Mouse (Mus musculus): ENCODE data around the gene Gm32802. TPM values are rescaled to one million over a fixed set of nuclear protein-coding genes. Genes with fewer than 3 reads are reported as not detected.
"Not testable (repeated sequence)": the region's sequence is repeated elsewhere in the genome, so short reads cannot be mapped to it uniquely, and the experiment has no call there.

Gm32802 gene
- polyA plus RNA-seq (2017; shearing (Covaris generic)): not detected

DNA sequence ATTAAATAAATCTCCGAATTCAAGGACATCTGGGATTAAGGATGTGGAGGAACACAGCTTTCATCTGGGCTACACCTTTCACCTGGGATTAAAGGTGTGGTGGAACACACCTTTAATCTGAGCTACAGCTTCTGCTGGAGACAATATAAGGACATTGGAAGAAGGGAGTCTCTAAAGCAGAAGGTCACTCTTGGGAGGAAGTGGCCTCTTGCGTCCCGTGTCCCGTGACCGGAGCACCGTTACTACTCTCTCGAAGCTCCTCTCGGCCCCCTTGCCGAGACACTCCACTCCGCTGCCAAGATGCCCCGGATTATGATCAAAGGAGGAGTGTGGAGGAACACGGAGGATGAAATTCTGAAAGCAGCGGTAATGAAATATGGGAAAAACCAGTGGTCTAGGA lies at the start of gene Gm32802:
Gene Gm32802 (plus strand): TSS at position 301 of the 400 bp plus-strand sequence.
- ATAC-seq: not testable (repeated sequence)

DNA sequence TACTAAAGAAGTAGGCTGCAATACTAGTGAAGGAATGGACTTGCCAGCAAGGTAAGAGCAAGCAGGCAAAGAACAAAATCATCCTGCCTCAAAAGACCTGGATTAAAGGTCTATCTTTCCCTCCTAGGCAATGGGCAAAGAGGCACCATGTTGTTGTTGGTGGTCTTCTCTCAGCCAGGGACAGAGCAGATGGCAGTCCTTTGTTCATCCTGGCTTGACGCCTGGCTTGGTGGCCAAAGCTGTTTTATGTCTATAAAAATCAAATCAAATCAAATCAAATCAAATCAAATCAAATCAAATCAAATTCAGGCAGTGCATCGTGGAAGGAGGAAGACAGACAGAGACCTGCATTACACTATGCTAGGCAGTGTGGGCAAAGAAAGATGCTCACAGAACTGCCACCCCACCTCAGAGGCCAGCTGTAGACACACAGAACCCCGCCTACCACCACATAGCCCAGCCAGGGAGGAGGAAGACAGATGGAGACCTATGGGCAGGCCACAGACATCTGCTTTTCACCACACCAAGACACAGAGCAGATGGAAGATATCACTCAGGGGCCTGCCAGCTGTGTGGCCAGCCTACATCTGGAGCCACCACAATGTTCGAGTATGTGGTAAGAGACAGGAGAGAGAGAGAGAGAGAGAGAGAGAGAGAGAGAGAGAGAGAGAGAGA lies 42.6 kb upstream of the Gm32802 start:
- not testable (repeated sequence) for ATAC-seq

DNA sequence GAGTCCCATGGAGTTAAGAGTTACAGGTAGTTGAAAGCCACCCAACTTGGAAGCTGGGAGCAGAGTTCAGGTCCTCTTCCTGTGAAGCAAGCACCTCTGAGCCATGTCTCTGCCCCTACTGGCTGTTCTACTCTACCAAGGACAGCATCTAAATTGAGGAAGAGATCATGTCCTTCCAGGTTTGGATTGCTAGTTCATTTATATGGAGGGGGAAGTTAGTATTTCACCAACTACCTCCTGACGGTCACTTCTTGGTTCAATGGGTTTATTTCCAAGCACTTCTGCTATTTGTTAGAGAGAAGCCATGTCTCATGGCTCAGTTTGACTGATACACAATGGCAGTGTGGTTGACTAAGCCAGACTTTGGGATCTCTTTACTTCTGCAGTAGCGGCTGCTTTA lies 30.9 kb upstream of the Gm32802 start:
- ATAC-seq: not testable (repeated sequence)

DNA sequence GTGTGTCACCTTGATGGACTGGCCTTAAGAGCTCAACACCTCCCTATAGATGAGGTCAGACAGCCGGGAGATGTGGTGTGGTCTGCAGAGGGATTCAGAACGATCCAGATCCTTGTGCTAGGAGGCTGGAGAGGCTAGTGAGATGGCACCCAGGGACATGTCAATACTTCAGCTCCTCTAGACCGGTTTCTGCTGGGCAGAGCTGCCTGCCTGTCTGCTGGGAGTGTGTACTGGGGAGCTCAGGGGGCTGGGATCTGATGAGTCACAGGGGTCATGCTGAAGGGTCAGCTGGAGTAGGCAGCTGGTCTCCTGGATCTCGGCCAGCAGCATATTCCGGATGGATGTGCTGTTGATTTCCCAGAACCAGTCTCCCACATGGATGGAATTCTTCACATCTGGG lies 25.9 kb upstream of the Gm32802 start:
- ATAC-seq: not testable (repeated sequence)

DNA sequence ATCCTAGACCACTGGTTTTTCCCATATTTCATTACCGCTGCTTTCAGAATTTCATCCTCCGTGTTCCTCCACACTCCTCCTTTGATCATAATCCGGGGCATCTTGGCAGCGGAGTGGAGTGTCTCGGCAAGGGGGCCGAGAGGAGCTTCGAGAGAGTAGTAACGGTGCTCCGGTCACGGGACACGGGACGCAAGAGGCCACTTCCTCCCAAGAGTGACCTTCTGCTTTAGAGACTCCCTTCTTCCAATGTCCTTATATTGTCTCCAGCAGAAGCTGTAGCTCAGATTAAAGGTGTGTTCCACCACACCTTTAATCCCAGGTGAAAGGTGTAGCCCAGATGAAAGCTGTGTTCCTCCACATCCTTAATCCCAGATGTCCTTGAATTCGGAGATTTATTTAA lies 17.8 kb upstream of the Gm32802 start, which contains the start of gene Gm32717:
Gene Gm32717 (minus strand): TSS at position 101 of the 400 bp plus-strand sequence.
- ATAC-seq: not testable (repeated sequence)

DNA sequence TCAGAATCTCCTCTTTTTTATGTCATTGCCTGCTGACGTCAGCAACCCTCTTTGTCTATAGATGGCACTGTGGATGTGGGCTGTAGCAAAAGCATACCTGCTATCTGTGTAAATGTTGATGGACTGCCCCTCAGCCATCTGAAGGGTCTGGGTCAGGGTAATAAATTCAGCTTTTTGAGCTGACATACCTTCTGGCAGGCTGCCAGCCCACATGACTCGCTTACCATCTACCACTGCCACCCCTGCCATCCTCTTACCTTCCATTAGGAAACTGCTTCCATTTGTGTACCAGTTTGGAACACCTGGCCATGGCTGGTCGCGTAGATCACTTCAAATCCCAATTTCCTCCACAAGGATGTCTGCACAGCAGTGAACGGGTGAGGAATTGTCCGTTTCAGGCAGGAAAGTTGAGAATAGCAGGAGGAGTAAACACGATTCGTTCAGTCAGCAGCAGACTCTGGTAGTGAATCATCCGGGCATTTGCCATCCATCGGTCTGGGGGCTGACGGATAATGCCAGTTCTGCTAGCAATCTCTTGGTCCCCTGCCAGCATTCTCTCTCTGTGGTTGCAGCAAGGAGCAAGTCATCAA lies 9.4 kb upstream of the Gm32802 start:
- not testable (repeated sequence) for ATAC-seq

DNA sequence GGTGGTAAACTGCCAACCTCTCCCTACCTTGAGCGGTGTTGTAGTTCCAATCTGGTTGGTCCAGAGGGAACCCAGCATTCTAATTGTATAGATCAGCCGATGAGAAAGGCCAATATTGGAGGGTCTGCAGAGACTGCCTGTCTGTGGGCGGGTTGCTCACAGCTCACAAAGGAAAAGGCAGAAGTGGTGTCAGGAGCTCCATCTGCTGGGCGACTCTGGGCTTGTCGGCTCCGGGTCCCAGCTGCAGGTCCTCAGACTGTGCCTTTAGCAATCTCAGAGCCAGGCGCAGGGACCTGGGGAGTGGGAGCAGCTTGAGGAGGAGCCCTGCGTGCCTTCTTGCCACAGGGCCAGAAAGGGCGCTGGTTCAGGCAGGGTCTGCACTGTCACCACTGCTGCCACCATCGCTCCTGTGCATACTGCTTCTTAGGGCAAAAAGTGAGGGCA lies 7.6 kb upstream of the Gm32802 start:
- no peak for ATAC-seq

DNA sequence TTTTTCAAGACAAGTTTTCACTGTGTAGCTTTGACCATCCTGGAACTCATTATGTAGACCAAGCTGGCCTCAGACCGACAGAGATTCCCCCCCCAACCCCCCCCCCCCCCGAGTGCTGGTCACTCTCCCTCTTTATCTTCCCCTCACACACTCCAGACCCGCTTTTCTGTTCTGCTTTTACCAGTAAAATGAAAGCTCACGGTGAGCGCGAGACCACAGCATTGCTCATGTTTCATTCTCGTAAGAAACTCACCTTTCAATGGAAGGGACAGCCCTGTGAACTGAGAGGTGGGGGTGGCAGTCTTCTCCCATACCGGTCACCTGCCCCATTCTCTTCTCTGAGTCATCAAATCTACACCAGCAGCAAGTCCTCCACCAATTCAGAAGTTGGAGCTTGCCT lies 10.3 kb downstream of the Gm32802 start:
- not testable (repeated sequence) for ATAC-seq

DNA sequence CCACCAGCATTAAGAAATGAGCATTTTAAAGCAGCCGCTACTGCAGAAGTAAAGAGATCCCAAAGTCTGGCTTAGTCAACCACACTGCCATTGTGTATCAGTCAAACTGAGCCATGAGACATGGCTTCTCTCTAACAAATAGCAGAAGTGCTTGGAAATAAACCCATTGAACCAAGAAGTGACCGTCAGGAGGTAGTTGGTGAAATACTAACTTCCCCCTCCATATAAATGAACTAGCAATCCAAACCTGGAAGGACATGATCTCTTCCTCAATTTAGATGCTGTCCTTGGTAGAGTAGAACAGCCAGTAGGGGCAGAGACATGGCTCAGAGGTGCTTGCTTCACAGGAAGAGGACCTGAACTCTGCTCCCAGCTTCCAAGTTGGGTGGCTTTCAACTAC lies 12.9 kb downstream of the Gm32802 start:
- ATAC-seq: not testable (repeated sequence)

DNA sequence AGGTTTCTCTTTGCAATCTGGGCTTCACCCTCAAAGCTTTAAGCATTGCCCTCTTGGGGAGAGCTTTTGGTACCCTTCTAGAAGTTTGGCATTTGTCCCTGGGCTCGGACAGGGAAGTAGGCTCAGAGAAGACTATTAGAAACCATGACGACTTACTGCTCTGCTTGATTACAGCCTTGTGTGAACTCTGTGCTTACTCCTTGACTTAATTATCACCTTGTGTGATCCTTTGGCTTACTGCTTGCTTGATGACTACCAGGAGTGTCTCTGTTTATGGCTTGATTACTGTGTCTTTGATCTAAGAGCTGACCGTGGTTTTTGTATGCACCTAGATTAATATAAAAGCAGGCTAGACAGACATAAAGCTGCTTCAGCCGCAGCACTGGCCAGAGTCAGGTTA lies 19.6 kb downstream of the Gm32802 start:
- ATAC-seq: not testable (repeated sequence)

DNA sequence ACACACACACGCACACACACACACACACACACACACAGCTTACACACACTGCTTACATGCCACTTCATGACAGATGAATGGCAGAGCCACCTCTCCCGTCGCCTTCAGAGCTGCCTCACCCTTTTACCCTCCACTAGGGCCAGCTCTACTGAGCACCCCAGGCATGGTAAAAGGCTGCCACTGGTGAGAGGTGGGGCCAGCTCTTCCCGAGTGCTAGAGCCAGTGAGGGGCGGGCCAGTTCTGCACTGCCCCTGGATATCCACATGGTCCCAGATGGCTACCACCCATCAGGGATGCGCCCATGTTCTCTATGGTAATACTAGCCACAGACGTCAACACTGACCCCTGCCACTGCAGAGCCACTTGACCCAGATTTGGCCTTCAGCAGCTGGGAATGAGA lies 24.1 kb downstream of the Gm32802 start:
- not testable (repeated sequence) for ATAC-seq

DNA sequence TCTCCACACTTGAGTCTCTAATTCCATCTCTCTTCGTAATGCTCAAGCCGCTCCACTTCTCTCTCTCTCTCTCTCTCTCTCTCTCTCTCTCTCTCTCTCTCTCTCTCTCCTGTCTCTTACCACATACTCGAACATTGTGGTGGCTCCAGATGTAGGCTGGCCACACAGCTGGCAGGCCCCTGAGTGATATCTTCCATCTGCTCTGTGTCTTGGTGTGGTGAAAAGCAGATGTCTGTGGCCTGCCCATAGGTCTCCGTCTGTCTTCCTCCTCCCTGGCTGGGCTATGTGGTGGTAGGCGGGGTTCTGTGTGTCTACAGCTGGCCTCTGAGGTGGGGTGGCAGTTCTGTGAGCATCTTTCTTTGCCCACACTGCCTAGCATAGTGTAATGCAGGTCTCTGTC lies 24.5 kb downstream of the Gm32802 start:
- ATAC-seq: not testable (repeated sequence)

DNA sequence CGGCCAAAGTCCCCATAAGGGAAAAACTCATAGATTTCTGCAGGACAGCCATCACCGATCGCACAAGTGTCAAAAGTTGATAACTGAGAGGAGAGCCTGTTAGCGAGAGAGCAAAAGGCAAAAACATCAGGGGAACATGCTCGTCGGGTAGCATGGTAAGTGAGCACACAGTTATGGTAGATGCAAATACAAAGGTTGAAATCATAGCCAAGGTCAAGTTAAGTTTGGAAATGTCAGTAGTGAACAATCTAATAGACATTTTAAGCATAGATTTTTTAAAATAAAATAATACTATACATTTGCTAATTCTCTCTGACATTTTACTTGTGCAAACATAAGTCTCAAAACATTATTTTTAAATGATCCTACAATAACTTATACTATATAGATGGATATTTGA lies 36.5 kb downstream of the Gm32802 start, which contains the start of gene Iltifb:
Gene Iltifb (minus strand): TSS at position 101 of the 400 bp plus-strand sequence.
- no peak for ATAC-seq

DNA sequence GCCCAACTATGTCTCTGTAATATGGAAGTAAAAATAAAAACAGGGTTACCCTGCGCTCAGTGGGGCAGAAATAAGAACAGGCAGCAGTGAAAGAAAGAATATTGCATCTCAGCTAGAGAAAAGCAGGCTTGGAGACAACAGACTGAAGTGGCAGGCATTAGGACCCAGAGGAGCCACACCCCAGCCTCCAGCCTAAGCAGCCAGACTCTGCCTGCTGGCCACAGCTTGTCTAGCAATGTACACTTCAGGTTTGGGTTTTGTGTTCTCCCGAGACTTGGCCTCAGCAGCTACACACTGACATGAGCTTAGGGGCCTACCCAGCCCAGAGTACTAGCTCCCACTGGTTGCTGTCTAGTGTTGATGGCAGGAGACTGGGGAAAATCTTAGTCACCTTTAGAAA lies 43.6 kb downstream of the Gm32802 start:
- not testable (repeated sequence) for ATAC-seq

Other genes with a start within 250 kb of the Gm32802 start
- gene Mdm1, start 116.9 kb upstream of the Gm32802 start, polyA plus RNA-seq (2017; shearing (Covaris generic)): 10 to 100 TPM in 1 of 2 experiments, 1 to 10 TPM in 1; 6.3 to 10.3 TPM
- not detected for gene Il22, start 53.7 kb upstream of the Gm32802 start, polyA plus RNA-seq (2017; shearing (Covaris generic))
- gene Gm32717, start 17.9 kb upstream of the Gm32802 start, polyA plus RNA-seq (2017; shearing (Covaris generic)): not detected
- under 1 TPM in 1 of 2 experiments, not detected in 1; 0.49 TPM for gene Iltifb, start 36.4 kb downstream of the Gm32802 start, polyA plus RNA-seq (2017; shearing (Covaris generic))
- not detected for gene Gm9040, start 68.3 kb downstream of the Gm32802 start, polyA plus RNA-seq (2017; shearing (Covaris generic))
- gene Gm9044, start 73.7 kb downstream of the Gm32802 start, polyA plus RNA-seq (2017; shearing (Covaris generic)): not detected
- not detected for gene Gm9045, start 79.1 kb downstream of the Gm32802 start, polyA plus RNA-seq (2017; shearing (Covaris generic))
- not detected for gene Gm9046, start 84.6 kb downstream of the Gm32802 start, polyA plus RNA-seq (2017; shearing (Covaris generic))
- under 1 TPM in 1 of 2 experiments, not detected in 1; 0.48 TPM for gene Gm9048, start 90.0 kb downstream of the Gm32802 start, polyA plus RNA-seq (2017; shearing (Covaris generic))
- not detected for gene Gm9049, start 95.4 kb downstream of the Gm32802 start, polyA plus RNA-seq (2017; shearing (Covaris generic))
- 1 to 10 TPM; 8.9 to 9.8 TPM for gene Ifng, start 182.4 kb downstream of the Gm32802 start, polyA plus RNA-seq (2017; shearing (Covaris generic))

All from activated CD4-positive, CD25-positive, alpha-beta regulatory T cell, adult 4 months (primary cell).